Mouse (Mus musculus) MEL (cell line): ENCODE results near the gene Ociad1.

ENCODE experiments used
- GABPA ChIP-seq: IDR thresholded peaks from 2 replicates; pipeline ENCODE4 v1.6.1; 2012; ENCODE audit warnings: low read depth, mild to moderate bottlenecking, inconsistent platforms, low read length, improper control_type of control experiment, moderate library complexity
- JUND ChIP-seq: IDR thresholded peaks from 2 replicates; pipeline ENCODE4 v1.6.1; 2011; ENCODE audit warnings: low read depth, mild to moderate bottlenecking, improper control_type of control experiment, low read length
- MAZ ChIP-seq: IDR thresholded peaks from 2 replicates; pipeline ENCODE4 v1.6.1; 2012; ENCODE audit warnings: low read depth, mild to moderate bottlenecking, inconsistent platforms, low read length, improper control_type of control experiment
- MXI1 ChIP-seq: IDR thresholded peaks from 2 replicates; pipeline ENCODE4 v1.6.1; 2011; ENCODE audit warnings: mild to moderate bottlenecking, low read depth, low read length, improper control_type of control experiment
- POLR2A ChIP-seq, 2 experiments: IDR thresholded peaks; 2 replicates each; pipeline ENCODE4 v1.6.1; 2011 to 2012; ENCODE audit warnings: low read length in 2 of 2, mild to moderate bottlenecking in 2 of 2, control low read depth in 1 of 2, improper control_type of control experiment in 1 of 2, low read depth in 1 of 2, moderate library complexity in 1 of 2; ENCODE audit not compliant: control insufficient read depth in 1 of 2, insufficient read depth in 1 of 2, poor library complexity in 1 of 2
- POLR2AphosphoS5 ChIP-seq: IDR thresholded peaks from 2 replicates; pipeline ENCODE4 v1.6.1; 2012; ENCODE audit warnings: low read depth, borderline replicate concordance, mild to moderate bottlenecking, inconsistent platforms, low read length, moderate library complexity, mixed read lengths
- RCOR1 ChIP-seq: IDR thresholded peaks from 2 replicates; pipeline ENCODE4 v1.6.1; 2012; ENCODE audit warnings: low read depth, mild to moderate bottlenecking, inconsistent platforms, low read length, improper control_type of control experiment

GRCm38 (mm10) chr5:73319306-73319705 is 26.7 kb downstream of the Ociad1 start:
- TF ChIP-seq POLR2A (IDR thresholded peaks at IDR 0.05; ENCODE audit: control insufficient read depth in 1 of 2, insufficient read depth in 1 of 2, low read depth in 1 of 2, low read length in 2 of 2, poor library complexity in 1 of 2) (no peak), MXI1 (no peak), GABPA (no peak), MAZ (no peak), JUND (no peak), POLR2AphosphoS5 (no peak), RCOR1 (no peak)
